Mouse (Mus musculus) E14TG2a.4 (cell line): ENCODE data around the gene Doc2g.

Source experiments
- CTCF ChIP-seq: conservative IDR thresholded peaks from 2 replicates; pipeline ENCODE4 v1.5.1; 2014; ENCODE audit warnings: low read length
- NANOG ChIP-seq: IDR thresholded peaks from 2 replicates; pipeline ENCODE4 v1.6.1; 2014; ENCODE audit warnings: borderline replicate concordance, low read length, mixed read lengths

- TF ChIP-seq CTCF (no peak), NANOG (no peak)
These were observed 8.2 kb upstream of the Doc2g start for GRCm38 (mm10) chr19:3994932-3995331.
